Mouse (Mus musculus) heart, adult 2 months (tissue): ENCODE data around the gene Tnnt1.

Experiments used
- CTCF ChIP-seq: fragments of 200-600 bp; IDR thresholded peaks from 2 replicates; pipeline ENCODE4 v1.8.1; 2022; ENCODE audit warnings: antibody characterized with exemption, mild to moderate bottlenecking, moderate library complexity
- EP300 ChIP-seq: fragments of 200-500 bp; IDR thresholded peaks from 2 replicates; pipeline ENCODE4 v1.6.1; 2011; ENCODE audit warnings: low read depth, low read length, control low read depth; ENCODE audit not compliant: insufficient read depth
- POLR2A ChIP-seq: fragments of 200-500 bp; IDR thresholded peaks from 2 replicates; pipeline ENCODE4 v1.6.1; 2011; ENCODE audit warnings: mild to moderate bottlenecking, low read depth, low read length, control low read depth; ENCODE audit not compliant: insufficient read depth

- TF ChIP-seq CTCF (peak; percentile 60), POLR2A (no peak), EP300 (no peak)
Measured at GRCm38 (mm10) chr7:4508062-4508738, 8.0 kb downstream of the Tnnt1 start.
